Mouse (Mus musculus) kidney, postnatal 0 days (tissue): Measurements from ENCODE around the gene Defb23. TPM values are rescaled to one million over a fixed set of nuclear protein-coding genes. Genes with fewer than 3 reads are reported as not detected.
A peak's percentile ranks its signal among the peaks of the same experiment; 100 is the strongest.

ENCODE experiments used
- ATAC-seq: fragments of 200-750 bp; cut with Nextera tagmentation; replicated peaks from 2 replicates; pipeline ENCODE4 v1.8.0; 2017; ENCODE audit warnings: low read depth, moderate number of reproducible peaks, moderate TSS enrichment, moderate library complexity; ENCODE audit not compliant: low FRiP score
- DNase-seq: peaks from one replicate; pipeline ENCODE4 v3.0.0-alpha.2; 2016; ENCODE audit warnings: low spot score
- H3K27ac ChIP-seq: fragments of 300-500 bp; sonication (generic); 2 replicates; pipeline ENCODE4 v1.5.1; 2014; ENCODE audit warnings: mild to moderate bottlenecking
- H3K27me3 ChIP-seq: fragments of 300-500 bp; sonication (generic); 2 replicates; pipeline ENCODE4 v1.6.1; 2014; ENCODE audit warnings: low read length, mixed read lengths; ENCODE audit not compliant: insufficient read depth
- H3K36me3 ChIP-seq: fragments of 300-500 bp; sonication (generic); 2 replicates; pipeline ENCODE4 v1.6.1; 2014; ENCODE audit warnings: low read length, mixed read lengths; ENCODE audit not compliant: insufficient read depth
- H3K4me1 ChIP-seq: fragments of 300-500 bp; sonication (generic); replicated peaks from 2 replicates; pipeline ENCODE4 v1.6.1; 2014; ENCODE audit warnings: antibody characterized with exemption, low read length, mixed read lengths; ENCODE audit not compliant: insufficient read depth
- H3K4me2 ChIP-seq: fragments of 300-500 bp; sonication (generic); 2 replicates; pipeline ENCODE4 v1.6.1; 2014; ENCODE audit warnings: mild to moderate bottlenecking, low read length, moderate library complexity, mixed read lengths
- H3K4me3 ChIP-seq: fragments of 300-500 bp; sonication (generic); replicated peaks from 2 replicates; pipeline ENCODE4 v1.5.1; 2014; ENCODE audit warnings: low read depth, low read length
- H3K9ac ChIP-seq: fragments of 300-500 bp; sonication (generic); 2 replicates; pipeline ENCODE4 v1.6.1; 2014; ENCODE audit warnings: low read depth, low read length
- H3K9me3 ChIP-seq: fragments of 300-500 bp; sonication (generic); replicated peaks from 2 replicates; pipeline ENCODE4 v1.6.1; 2016; ENCODE audit warnings: low read length, inconsistent platforms, mixed read lengths
- CTCF ChIP-seq: IDR thresholded peaks from 2 replicates; pipeline ENCODE4 v1.5.1; 2016; ENCODE audit warnings: antibody characterized with exemption, low read depth, mild to moderate bottlenecking, moderate library complexity
- WGBS: fragments of 180-500 bp; shearing (Covaris S2); extraction: QIAGEN DNeasy Blood & Tissue Kit; methylation state at CpG from one replicate; pipeline ENCODE4 v1.1.7; 2014; 5-methylcytosine and 5-hydroxymethylcytosine counted together
- polyA plus RNA-seq: library from polyadenylated mRNA; unstranded; fragments of >200 nt; fragmentation: Nextera tagmentation; extraction: Ambion mirVana; gene quantifications from 2 replicates; pipeline ENCODE4 v1.2.1, GENCODE M21; 2015

Defb23 gene
- polyA plus RNA-seq: not detected in 2 replicates

- H3K4me2 ChIP-seq: no peak within 1 kb of the TSS
- H3K9ac ChIP-seq: no peak within 1 kb of the TSS
- no peak for DNase-seq
- H3K27ac ChIP-seq: no peak within 1 kb of the TSS
- no peaks in the 10 kb centered on the region for H3K4me1 ChIP-seq
- no peak within 1 kb of the TSS for H3K4me3 ChIP-seq
- no peak; the same call in 1 of the 2 replicates for TF ChIP-seq CTCF
- H3K36me3 ChIP-seq: no peaks in the 10 kb centered on the region
- H3K9me3 ChIP-seq: no peaks in the 10 kb centered on the region
- 82% methylated on average over 3 of the region's 3 CpGs for WGBS
- ATAC-seq: no peak
- H3K27me3 ChIP-seq: no peaks in the 10 kb centered on the region
Observed at GRCm38 (mm10) chr2:152464570-152465150, at the start of gene Defb23. Gene Defb23, minus strand, starts transcription at chr2:152464620.

GRCm38 (mm10) chr2:152511592-152511991 is 47.2 kb upstream of the Defb23 start, which contains the start of gene Defb26:
Gene Defb26, minus strand, starts transcription at chr2:152511692.
- 70% methylated on average over 1 of the region's 1 CpGs for WGBS
- H3K36me3 ChIP-seq: no peaks in the 10 kb centered on the region
- H3K27me3 ChIP-seq: no peaks in the 10 kb centered on the region
- no peak for TF ChIP-seq CTCF
- H3K9me3 ChIP-seq: no peaks in the 10 kb centered on the region
- no peaks in the 10 kb centered on the region for H3K4me1 ChIP-seq
- no peak within 1 kb of the TSS for H3K27ac ChIP-seq
- no peak within 1 kb of the TSS for H3K4me2 ChIP-seq
- no peak for DNase-seq
- no peak within 1 kb of the TSS for H3K9ac ChIP-seq
- no peak within 1 kb of the TSS for H3K4me3 ChIP-seq
- ATAC-seq: no peak

- Histone ChIP-seq H3K4me1 (no peaks in the 10 kb centered on the region), H3K27ac (no peak overlapping the region), H3K4me3 (no peak overlapping the region), H3K9ac (no peak overlapping the region), H3K4me2 (no peak overlapping the region), H3K27me3 (no peaks in the 10 kb centered on the region), H3K9me3 (no peaks in the 10 kb centered on the region), H3K36me3 (no peaks in the 10 kb centered on the region)
- WGBS: 79% methylated on average over 2 of the region's 2 CpGs
- DNase-seq (no peak), ATAC-seq (no peak)
- TF ChIP-seq CTCF: no peak
Observed at GRCm38 (mm10) chr2:152503950-152504349, 39.5 kb upstream of the Defb23 start.

GRCm38 (mm10) chr2:152500863-152501229 is 36.4 kb upstream of the Defb23 start:
- TF ChIP-seq CTCF: peak; percentile 37
- H3K9ac ChIP-seq: no peak overlapping the region
- H3K4me1 ChIP-seq: no peaks in the 10 kb centered on the region
- H3K4me3 ChIP-seq: no peak overlapping the region
- ATAC-seq: no peak
- no peak overlapping the region for H3K27ac ChIP-seq
- WGBS: 78% methylated on average over 6 of the region's 6 CpGs
- no peaks in the 10 kb centered on the region for H3K9me3 ChIP-seq
- no peaks in the 10 kb centered on the region for H3K27me3 ChIP-seq
- no peak overlapping the region for H3K4me2 ChIP-seq
- H3K36me3 ChIP-seq: no peaks in the 10 kb centered on the region
- DNase-seq: no peak

- H3K9ac ChIP-seq: no peak overlapping the region
- 67% methylated on average over 7 of the region's 7 CpGs for WGBS
- H3K27me3 ChIP-seq: no peaks in the 10 kb centered on the region
- no peak overlapping the region for H3K4me2 ChIP-seq
- no peak for DNase-seq
- ATAC-seq: no peak
- TF ChIP-seq CTCF: no peak
- H3K4me1 ChIP-seq: no peaks in the 10 kb centered on the region
- H3K36me3 ChIP-seq: no peaks in the 10 kb centered on the region
- no peak overlapping the region for H3K27ac ChIP-seq
- no peaks in the 10 kb centered on the region for H3K9me3 ChIP-seq
- no peak overlapping the region for H3K4me3 ChIP-seq
Observed at GRCm38 (mm10) chr2:152500204-152500862, 35.9 kb upstream of the Defb23 start.

- no peak for TF ChIP-seq CTCF
- Histone ChIP-seq H3K9ac (no peak overlapping the region), H3K4me2 (no peak overlapping the region), H3K9me3 (no peaks in the 10 kb centered on the region), H3K36me3 (no peaks in the 10 kb centered on the region), H3K4me1 (no peaks in the 10 kb centered on the region), H3K27ac (no peak overlapping the region), H3K27me3 (no peaks in the 10 kb centered on the region), H3K4me3 (no peak overlapping the region)
- no peak for DNase-seq
- no peak for ATAC-seq
- 72% methylated on average over 6 of the region's 6 CpGs for WGBS
Observed at GRCm38 (mm10) chr2:152498020-152498419, 33.6 kb upstream of the Defb23 start.

- peak; percentile 31; the same call in 1 of the 2 replicates for TF ChIP-seq CTCF
- Histone ChIP-seq H3K27ac (no peak overlapping the region), H3K36me3 (no peaks in the 10 kb centered on the region), H3K4me1 (no peaks in the 10 kb centered on the region), H3K4me3 (no peak overlapping the region), H3K27me3 (no peaks in the 10 kb centered on the region), H3K9ac (no peak overlapping the region), H3K9me3 (no peaks in the 10 kb centered on the region), H3K4me2 (no peak overlapping the region)
- no peak for ATAC-seq
- DNase-seq: no peak
- WGBS: 77% methylated on average over 6 of the region's 6 CpGs
Observed at GRCm38 (mm10) chr2:152493151-152493550, 28.7 kb upstream of the Defb23 start.
